Mouse (Mus musculus) hindbrain, embryonic 14.5 days (tissue): ENCODE data around the gene Nprl2. TPM values are rescaled to one million over a fixed set of nuclear protein-coding genes. Genes with fewer than 3 reads are reported as not detected.

Experiments
- ATAC-seq: fragments of 200-750 bp; cut with Nextera tagmentation; 2 replicates; pipeline ENCODE4 v1.8.0; 2017; ENCODE audit warnings: moderate number of reproducible peaks, mild to moderate bottlenecking, moderate TSS enrichment, moderate library complexity; ENCODE audit not compliant: low FRiP score
- DNase-seq: peaks from one replicate; pipeline ENCODE4 v3.0.0-alpha.2; 2015; ENCODE audit warnings: low spot score
- H3K27ac ChIP-seq: fragments of 300-500 bp; sonication (generic); 2 replicates; pipeline ENCODE4 v1.5.1; 2014; ENCODE audit warnings: mild to moderate bottlenecking, moderate library complexity
- H3K27me3 ChIP-seq: fragments of 300-500 bp; sonication (generic); 2 replicates; pipeline ENCODE4 v1.6.1; 2014; ENCODE audit warnings: mild to moderate bottlenecking, low read length, mixed read lengths; ENCODE audit not compliant: control insufficient read depth, insufficient read depth
- H3K36me3 ChIP-seq: fragments of 300-500 bp; sonication (generic); replicated peaks from 2 replicates; pipeline ENCODE4 v1.6.1; 2014; ENCODE audit not compliant: control insufficient read depth, insufficient read depth
- H3K4me1 ChIP-seq: fragments of 300-500 bp; sonication (generic); replicated peaks from 2 replicates; pipeline ENCODE4 v1.6.1; 2014; ENCODE audit warnings: antibody characterized with exemption, low read length, mixed read lengths; ENCODE audit not compliant: control insufficient read depth, insufficient read depth
- H3K4me2 ChIP-seq: fragments of 300-500 bp; sonication (generic); replicated peaks from 2 replicates; pipeline ENCODE4 v1.6.1; 2014; ENCODE audit warnings: mild to moderate bottlenecking, moderate library complexity
- H3K4me3 ChIP-seq: fragments of 300-500 bp; sonication (generic); replicated peaks from 2 replicates; pipeline ENCODE4 v1.5.1; 2014; ENCODE audit warnings: mild to moderate bottlenecking, low read length
- H3K9ac ChIP-seq: fragments of 300-500 bp; sonication (generic); 2 replicates; pipeline ENCODE4 v1.6.1; 2014
- H3K9me3 ChIP-seq: fragments of 300-500 bp; sonication (generic); 2 replicates; pipeline ENCODE4 v1.6.1; 2016; ENCODE audit warnings: low read length; ENCODE audit not compliant: control insufficient read depth
- WGBS: fragments of 180-500 bp; shearing (Covaris S2); extraction: QIAGEN DNeasy Blood & Tissue Kit; methylation state at CpG from one replicate; pipeline ENCODE4 v1.1.7; 2014; 5-methylcytosine and 5-hydroxymethylcytosine counted together
- polyA plus RNA-seq: library from polyadenylated mRNA; unstranded; fragments of >200 nt; fragmentation: Nextera tagmentation; extraction: Ambion mirVana; gene quantifications from 2 replicates; pipeline ENCODE4 v1.2.1, GENCODE M21; 2014

Gene Nprl2
- polyA plus RNA-seq, 1 experiment from 2014 or later = 65.8 TPM

DNA sequence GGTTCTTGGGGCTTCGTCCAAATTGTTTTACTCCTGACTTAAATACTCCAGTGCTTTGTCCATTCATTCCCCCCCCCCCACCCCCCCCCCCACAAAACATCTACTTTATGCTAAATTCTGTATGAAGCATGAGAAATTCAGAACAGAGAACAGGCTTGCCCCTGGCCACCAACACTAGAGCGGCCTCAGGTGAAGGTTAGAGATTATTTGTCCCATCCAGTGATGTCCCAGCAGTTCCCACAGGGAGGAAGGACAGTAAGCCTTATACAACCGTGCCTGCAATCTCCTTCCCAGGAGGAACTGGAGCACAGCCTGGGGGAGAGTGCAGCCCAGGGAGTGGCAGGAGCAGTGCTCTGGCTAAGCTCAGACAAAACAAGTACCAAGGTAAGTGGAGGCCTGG is 36.6 kb downstream of the Nprl2 start, which contains the start of gene Naa80:
TSS of gene Naa80 (plus strand) at position 301 of the 400 bp plus-strand sequence.
- peak within 1 kb of the TSS; percentile 72 for H3K4me2 ChIP-seq
- H3K27me3 ChIP-seq = no peaks in the 10 kb centered on the region
- peak within 1 kb of the TSS; percentile 75; the same call in 1 of the 2 replicates for H3K9ac ChIP-seq

GRCm38 (mm10) chr9:107579023-107579900 is 37.2 kb downstream of the Nprl2 start:
- Histone ChIP-seq H3K27ac (no peak overlapping the region), H3K27me3 (no peaks in the 10 kb centered on the region), H3K4me2 (peak overlapping the region; percentile 72), H3K36me3 (0 out of 2 replicates have a peak, but pooled peaks cover 7% of the 10 kb centered on the region), H3K4me1 (peaks cover 17% of the 10 kb centered on the region), H3K9ac (peak overlapping the region; percentile 75; the same call in 1 of the 2 replicates), H3K9me3 (no peaks in the 10 kb centered on the region), H3K4me3 (no peak overlapping the region)
- DNase-seq = no peak
- no peak for ATAC-seq
- 92% methylated on average over 14 of the region's 14 CpGs for WGBS

More for the DNA sequence above, 36.6 kb downstream of the Nprl2 start, which contains the start of gene Naa80:
- peaks cover 11% of the 10 kb centered on the region for H3K36me3 ChIP-seq
- ATAC-seq (no peak), DNase-seq (no peak)
- H3K4me1 ChIP-seq = peaks cover 17% of the 10 kb centered on the region
- 83% methylated on average over 3 of the region's 3 CpGs for WGBS
- H3K9me3 ChIP-seq = no peaks in the 10 kb centered on the region
- H3K27ac ChIP-seq = no peak within 1 kb of the TSS
- H3K4me3 ChIP-seq = no peak within 1 kb of the TSS

DNA sequence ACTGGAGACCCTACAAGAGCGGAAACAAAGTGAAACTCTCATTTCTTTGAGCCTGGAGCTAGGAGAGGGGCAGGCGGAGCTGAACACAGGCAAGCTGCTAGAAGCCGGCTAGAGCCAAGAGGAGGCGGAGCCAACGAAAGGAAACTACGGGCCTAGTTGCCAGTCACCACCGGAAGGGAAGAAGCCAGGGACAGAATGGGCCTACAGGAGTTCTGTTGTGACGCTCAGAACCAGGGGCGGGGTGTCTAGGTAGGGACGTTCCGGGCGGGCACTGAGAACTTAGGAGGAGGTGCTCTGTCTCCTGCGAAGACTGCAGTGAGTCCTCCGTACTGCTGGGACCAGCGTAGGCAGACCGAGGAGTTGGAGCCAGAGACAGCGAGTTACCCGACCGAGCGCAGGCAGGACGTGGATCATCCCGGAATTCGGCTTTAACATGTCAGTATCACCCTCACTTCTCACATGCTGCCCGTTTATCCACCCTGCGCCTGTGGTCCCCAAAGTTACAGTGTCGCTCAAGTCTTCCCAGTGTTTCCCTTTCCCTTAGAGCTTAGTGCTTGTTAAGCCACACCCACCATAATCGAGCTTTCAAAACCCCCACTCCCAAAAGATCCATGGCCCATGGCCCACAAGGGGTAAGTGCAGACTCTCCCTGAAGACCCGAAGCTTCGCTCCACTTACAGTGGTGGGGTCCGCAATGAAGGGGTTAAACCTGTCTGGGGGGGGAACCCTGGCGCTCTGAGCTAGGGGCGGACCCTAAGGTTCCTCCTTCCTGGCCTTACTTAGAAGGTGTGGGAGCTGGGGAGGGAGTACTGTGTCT is 38.7 kb downstream of the Nprl2 start, which contains the start of gene Hyal3:
TSS of gene Hyal3 (plus strand) at position 318 of the 817 bp plus-strand sequence.
- peak within 1 kb of the TSS; percentile 72 for H3K4me2 ChIP-seq
- no peaks in the 10 kb centered on the region for H3K9me3 ChIP-seq
- H3K4me3 ChIP-seq = peak within 1 kb of the TSS; percentile 55
- WGBS = under 1% methylated on average over 32 of the region's 32 CpGs
- no peaks in the 10 kb centered on the region for H3K27me3 ChIP-seq
- H3K9ac ChIP-seq = peak within 1 kb of the TSS; percentile 75
- no peaks in the 10 kb centered on the region for H3K36me3 ChIP-seq
- ATAC-seq = peak; percentile 73
- DNase-seq = peak; percentile 83
- H3K27ac ChIP-seq = peak within 1 kb of the TSS; percentile 83
- H3K4me1 ChIP-seq = peaks cover 17% of the 10 kb centered on the region

- peaks cover 17% of the 10 kb centered on the region for H3K4me1 ChIP-seq
- H3K9ac ChIP-seq = peak overlapping the region; percentile 75
- H3K36me3 ChIP-seq = no peaks in the 10 kb centered on the region
- 80% methylated on average over 4 of the region's 4 CpGs for WGBS
- peak overlapping the region; percentile 55 for H3K4me3 ChIP-seq
- peak overlapping the region; percentile 72 for H3K4me2 ChIP-seq
- no peak overlapping the region for H3K27ac ChIP-seq
- DNase-seq (no peak), ATAC-seq (no peak)
- H3K27me3 ChIP-seq = no peaks in the 10 kb centered on the region
- H3K9me3 ChIP-seq = no peaks in the 10 kb centered on the region
Measured at GRCm38 (mm10) chr9:107581584-107581983, 39.6 kb downstream of the Nprl2 start.

GRCm38 (mm10) chr9:107582509-107583062 is 40.6 kb downstream of the Nprl2 start:
- no peak overlapping the region for H3K4me2 ChIP-seq
- ATAC-seq (no peak), DNase-seq (no peak)
- H3K27me3 ChIP-seq = no peaks in the 10 kb centered on the region
- H3K9me3 ChIP-seq = no peaks in the 10 kb centered on the region
- no peak overlapping the region; the same call in 1 of the 2 replicates for H3K9ac ChIP-seq
- no peak overlapping the region for H3K27ac ChIP-seq
- H3K4me3 ChIP-seq = no peak overlapping the region
- WGBS = 90% methylated on average over 7 of the region's 7 CpGs
- no peaks in the 10 kb centered on the region for H3K36me3 ChIP-seq
- H3K4me1 ChIP-seq = peaks cover 17% of the 10 kb centered on the region

- Histone ChIP-seq H3K4me3 (no peak overlapping the region), H3K4me1 (peaks cover 20% of the 10 kb centered on the region), H3K27ac (no peak overlapping the region), H3K36me3 (no peaks in the 10 kb centered on the region), H3K9ac (no peak overlapping the region), H3K27me3 (no peaks in the 10 kb centered on the region), H3K4me2 (no peak overlapping the region), H3K9me3 (no peaks in the 10 kb centered on the region)
- ATAC-seq (no peak), DNase-seq (no peak)
- 92% methylated on average over 14 of the region's 14 CpGs for WGBS
Measured at GRCm38 (mm10) chr9:107583174-107583573, 41.1 kb downstream of the Nprl2 start.

DNA sequence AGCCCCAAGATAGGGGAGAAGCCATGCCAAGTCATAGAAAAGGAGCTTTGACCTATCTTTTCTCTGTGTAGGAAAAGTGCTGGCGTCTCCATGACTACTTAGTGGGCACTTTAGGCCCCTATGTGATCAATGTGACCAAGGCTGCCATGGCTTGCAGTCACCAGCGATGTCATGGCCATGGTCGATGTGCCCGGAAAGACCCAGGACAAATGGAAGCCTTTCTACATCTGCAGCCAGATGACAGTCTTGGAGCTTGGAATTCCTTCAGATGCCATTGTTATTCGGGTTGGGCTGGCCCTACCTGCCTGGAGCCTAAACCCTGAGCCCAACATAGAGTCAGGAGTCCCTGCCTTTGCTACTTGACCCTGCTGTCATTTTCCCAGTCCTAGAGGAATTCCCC is 44.5 kb downstream of the Nprl2 start:
- H3K36me3 ChIP-seq = peaks cover 14% of the 10 kb centered on the region
- no peak overlapping the region for H3K4me2 ChIP-seq
- H3K27me3 ChIP-seq = no peaks in the 10 kb centered on the region
- H3K4me3 ChIP-seq = no peak overlapping the region
- H3K9me3 ChIP-seq = no peaks in the 10 kb centered on the region
- H3K9ac ChIP-seq = no peak overlapping the region
- no peak for ATAC-seq
- WGBS = 91% methylated on average over 5 of the region's 5 CpGs
- no peak for DNase-seq
- H3K4me1 ChIP-seq = peaks cover 12% of the 10 kb centered on the region
- no peak overlapping the region for H3K27ac ChIP-seq

GRCm38 (mm10) chr9:107586974-107587832 is 45.2 kb downstream of the Nprl2 start, which contains the start of gene Ifrd2:
Gene Ifrd2 (plus strand): TSS chr9:107587642.
- ATAC-seq (peak; percentile 98), DNase-seq (peak; percentile 97)
- Histone ChIP-seq H3K9ac (peak within 1 kb of the TSS; percentile 51), H3K27me3 (no peaks in the 10 kb centered on the region), H3K4me2 (peak within 1 kb of the TSS; percentile 90), H3K9me3 (no peaks in the 10 kb centered on the region), H3K4me3 (peak within 1 kb of the TSS; percentile 59), H3K27ac (no peak within 1 kb of the TSS), H3K36me3 (peaks cover 21% of the 10 kb centered on the region), H3K4me1 (peaks cover 9% of the 10 kb centered on the region)
- WGBS = 14% methylated on average over 46 of the region's 46 CpGs
